Mouse (Mus musculus): ENCODE results near the gene Myo10. TPM values are rescaled to one million over a fixed set of nuclear protein-coding genes. Genes with fewer than 3 reads are reported as not detected.

Gene Myo10
- polyA plus RNA-seq, 1 experiment from 2014 or later: 23.9 TPM

DNA sequence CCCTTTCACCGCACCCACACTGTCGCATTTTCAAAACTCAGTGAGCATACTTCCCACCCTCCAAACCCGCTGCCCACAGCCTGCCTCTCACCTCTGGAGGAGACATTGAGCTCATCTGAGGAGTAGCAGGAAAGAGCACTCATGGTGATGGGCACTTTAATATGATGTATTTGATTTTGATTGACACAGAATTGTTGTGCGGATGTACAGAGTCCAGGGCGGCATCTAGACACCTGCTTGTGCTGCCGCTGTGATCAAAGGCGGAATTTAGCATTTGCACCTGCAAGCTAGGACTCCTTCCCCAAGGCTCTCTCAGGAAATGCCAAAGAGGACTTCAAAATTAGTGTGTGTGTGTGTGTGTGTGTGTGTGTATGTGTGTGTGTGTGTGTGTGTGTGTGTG, 31.4 kb upstream of the Myo10 start:
- H3K4me1 ChIP-seq (replicated peaks): peaks cover 18% of the 10 kb centered on the region
- 91% methylated on average over 7 of the region's 7 CpGs for WGBS
- H3K9me3 ChIP-seq: no peaks in the 10 kb centered on the region
- H3K4me2 ChIP-seq (replicated peaks): no peak overlapping the region
- H3K36me3 ChIP-seq: no peaks in the 10 kb centered on the region
- no peak for ATAC-seq
- no peak overlapping the region for H3K9ac ChIP-seq
- no peak overlapping the region for H3K27ac ChIP-seq
- no peak overlapping the region for H3K4me3 ChIP-seq (replicated peaks)
- no peaks in the 10 kb centered on the region for H3K27me3 ChIP-seq (replicated peaks)

DNA sequence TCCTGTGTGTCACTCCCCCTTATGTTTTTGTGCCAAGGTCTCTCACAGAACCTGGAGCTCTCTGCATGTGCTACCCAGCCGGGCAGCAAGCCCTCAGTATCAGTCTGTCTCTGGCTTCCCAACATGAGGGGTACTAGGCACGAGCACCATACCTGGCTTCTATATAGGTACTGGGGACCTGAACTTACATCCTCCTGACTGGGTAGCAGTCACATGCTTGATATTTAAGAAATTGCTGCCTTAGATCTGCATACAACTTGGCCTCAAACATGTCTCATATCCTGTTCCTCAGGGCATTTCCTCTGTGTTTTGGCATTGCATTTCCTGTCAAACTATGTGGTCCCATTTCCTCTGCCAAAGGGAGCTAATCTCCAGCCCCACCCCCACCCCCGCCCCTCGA, 30.4 kb upstream of the Myo10 start:
- no peaks in the 10 kb centered on the region for H3K9me3 ChIP-seq
- 76% methylated on average over 4 of the region's 4 CpGs for WGBS
- no peak overlapping the region for H3K27ac ChIP-seq
- H3K36me3 ChIP-seq: no peaks in the 10 kb centered on the region
- H3K4me3 ChIP-seq (replicated peaks): no peak overlapping the region
- H3K4me2 ChIP-seq (replicated peaks): no peak overlapping the region
- H3K27me3 ChIP-seq (replicated peaks): no peaks in the 10 kb centered on the region
- ATAC-seq: no peak
- no peak overlapping the region for H3K9ac ChIP-seq
- H3K4me1 ChIP-seq (replicated peaks): peaks cover 15% of the 10 kb centered on the region

DNA sequence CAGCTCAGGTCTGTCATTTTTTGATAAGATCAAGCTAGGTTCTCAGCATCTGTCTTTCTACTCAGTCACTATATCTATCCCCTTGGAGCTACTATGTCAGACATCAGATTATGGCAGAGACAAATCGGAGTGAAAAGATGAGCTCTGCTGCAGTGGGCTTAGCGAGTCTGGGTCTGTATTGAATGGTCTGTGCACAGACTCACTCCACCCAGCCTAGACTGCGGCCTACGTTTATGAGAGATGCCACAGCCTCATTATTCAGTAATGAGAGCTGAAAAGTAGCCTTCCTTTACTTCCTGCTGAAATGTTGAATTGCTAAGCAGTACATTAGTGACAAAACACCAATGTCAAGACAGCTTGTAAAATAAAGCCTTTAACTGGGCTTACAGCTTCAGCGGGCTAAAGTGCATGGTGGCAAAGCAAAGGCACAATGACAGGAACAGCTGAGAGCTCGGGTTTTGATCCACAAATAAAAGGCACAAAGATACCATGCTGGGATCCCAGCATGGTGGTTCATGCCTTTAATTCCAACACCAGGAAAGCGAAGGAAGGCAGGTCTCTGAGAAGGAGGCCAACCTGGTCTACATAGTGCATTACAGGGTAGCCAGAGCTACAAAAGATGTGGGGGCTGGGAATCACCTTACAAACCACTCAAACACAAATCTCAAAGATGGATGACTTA, 28.7 kb upstream of the Myo10 start:
- 79% methylated on average over 7 of the region's 7 CpGs for WGBS
- Histone ChIP-seq H3K4me3 (replicated peaks) (no peak overlapping the region), H3K27ac (no peak overlapping the region), H3K4me2 (replicated peaks) (no peak overlapping the region), H3K27me3 (replicated peaks) (no peaks in the 10 kb centered on the region), H3K9me3 (no peaks in the 10 kb centered on the region), H3K9ac (no peak overlapping the region), H3K36me3 (no peaks in the 10 kb centered on the region), H3K4me1 (replicated peaks) (peaks cover 9% of the 10 kb centered on the region; the same call in 1 of the 2 replicates)
- no peak for ATAC-seq

DNA sequence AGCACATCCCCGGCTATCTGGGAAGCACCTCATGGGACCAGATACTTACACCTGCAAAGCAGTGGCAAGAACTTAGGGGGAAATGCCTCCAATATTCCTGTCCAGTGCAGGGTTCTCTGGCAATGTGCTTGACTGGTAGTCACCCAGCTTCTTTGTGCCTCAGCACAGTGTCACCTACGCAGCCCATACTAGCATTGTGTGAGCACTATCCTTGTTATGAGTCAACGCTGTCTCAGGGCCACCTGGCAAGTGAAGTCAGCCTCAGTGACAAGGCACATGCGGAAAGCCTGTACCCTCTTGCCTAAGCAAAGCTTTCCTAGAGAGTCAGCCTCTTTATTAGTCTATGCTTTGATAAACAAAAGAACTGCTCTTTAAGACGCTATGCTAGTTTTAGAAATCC, 24.0 kb upstream of the Myo10 start:
- ATAC-seq: no peak
- no peak overlapping the region for H3K27ac ChIP-seq
- H3K4me1 ChIP-seq (replicated peaks): no peaks in the 10 kb centered on the region
- no peak overlapping the region for H3K4me3 ChIP-seq (replicated peaks)
- no peak overlapping the region for H3K4me2 ChIP-seq (replicated peaks)
- WGBS: 88% methylated on average over 5 of the region's 5 CpGs
- no peaks in the 10 kb centered on the region for H3K36me3 ChIP-seq
- H3K27me3 ChIP-seq (replicated peaks): no peaks in the 10 kb centered on the region
- no peaks in the 10 kb centered on the region for H3K9me3 ChIP-seq
- no peak overlapping the region for H3K9ac ChIP-seq

DNA sequence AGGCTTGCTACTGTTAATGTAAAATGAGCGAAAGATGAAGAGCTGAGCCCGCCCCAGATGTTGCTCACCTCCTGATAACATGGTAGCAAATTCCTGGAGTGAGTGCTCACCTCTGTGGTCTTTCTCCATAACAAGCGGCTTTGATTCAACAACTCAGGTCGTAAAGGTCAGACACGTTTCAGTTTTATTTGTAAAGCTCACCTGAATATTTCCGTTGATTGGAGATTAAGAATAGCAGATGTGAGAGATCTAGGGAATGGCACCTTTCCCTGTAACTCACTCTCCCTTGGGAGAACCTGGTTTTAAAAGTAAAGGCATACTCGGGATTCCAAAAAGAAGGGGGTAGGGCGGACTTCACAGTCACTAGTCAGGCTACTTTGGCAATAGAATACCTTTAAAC, 20.0 kb upstream of the Myo10 start:
- no peak overlapping the region for H3K4me2 ChIP-seq (replicated peaks)
- H3K27ac ChIP-seq: no peak overlapping the region
- H3K4me3 ChIP-seq (replicated peaks): no peak overlapping the region
- no peaks in the 10 kb centered on the region for H3K27me3 ChIP-seq (replicated peaks)
- no peak overlapping the region for H3K9ac ChIP-seq
- ATAC-seq: no peak
- no peaks in the 10 kb centered on the region for H3K36me3 ChIP-seq
- H3K9me3 ChIP-seq: no peaks in the 10 kb centered on the region
- H3K4me1 ChIP-seq (replicated peaks): 0 out of 2 replicates have a peak, but pooled peaks cover 6% of the 10 kb centered on the region
- WGBS: 49% methylated on average over 8 of the region's 8 CpGs

DNA sequence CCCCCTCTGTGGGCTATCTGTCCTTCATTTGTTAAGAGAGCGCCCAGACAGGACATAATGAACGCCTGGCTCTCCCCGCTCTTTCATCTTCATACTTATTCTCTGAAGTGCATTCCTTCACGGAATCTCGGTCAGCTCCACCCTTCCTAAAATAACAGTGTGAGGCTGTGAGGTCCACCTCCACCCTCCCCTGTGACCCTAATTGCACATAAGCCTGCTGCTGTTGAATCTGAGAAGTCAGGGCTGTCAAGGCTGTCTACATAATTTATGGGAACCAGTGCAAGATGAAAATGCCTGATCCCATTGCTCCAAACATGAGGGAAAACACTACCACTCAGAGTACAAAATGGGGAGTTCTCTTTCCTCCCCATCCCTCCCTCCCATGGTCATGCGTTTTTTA, 19.0 kb upstream of the Myo10 start:
- no peak for ATAC-seq
- WGBS: 29% methylated on average over 6 of the region's 6 CpGs
- H3K9me3 ChIP-seq: no peaks in the 10 kb centered on the region
- no peaks in the 10 kb centered on the region for H3K36me3 ChIP-seq
- H3K4me3 ChIP-seq (replicated peaks): no peak overlapping the region
- H3K27me3 ChIP-seq (replicated peaks): no peaks in the 10 kb centered on the region
- H3K27ac ChIP-seq: no peak overlapping the region
- H3K4me1 ChIP-seq (replicated peaks): 0 out of 2 replicates have a peak, but pooled peaks cover 6% of the 10 kb centered on the region
- H3K9ac ChIP-seq: no peak overlapping the region
- H3K4me2 ChIP-seq (replicated peaks): no peak overlapping the region

DNA sequence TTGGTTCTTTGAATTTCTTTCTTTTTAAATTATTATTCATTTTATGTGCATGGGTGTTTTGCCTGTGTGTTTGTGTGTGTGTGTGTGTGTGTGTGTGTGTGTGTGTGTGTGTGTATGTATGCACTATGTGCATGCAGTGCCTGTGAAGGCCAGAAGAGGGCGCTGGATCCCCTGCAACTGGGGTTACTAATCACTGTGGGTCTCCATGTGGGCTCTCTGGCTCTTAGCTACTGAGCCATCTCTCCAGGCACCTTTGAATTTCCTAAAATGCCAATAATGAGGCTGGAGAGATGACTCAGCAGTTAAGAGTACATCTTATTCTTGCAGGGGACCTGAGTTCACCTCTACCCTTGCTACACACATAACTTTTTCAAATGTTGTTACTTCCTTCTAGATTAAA, 18.1 kb upstream of the Myo10 start:
- H3K4me1 ChIP-seq (replicated peaks): 0 out of 2 replicates have a peak, but pooled peaks cover 6% of the 10 kb centered on the region
- H3K36me3 ChIP-seq: no peaks in the 10 kb centered on the region
- no peak overlapping the region for H3K4me2 ChIP-seq (replicated peaks)
- H3K4me3 ChIP-seq (replicated peaks): no peak overlapping the region
- H3K27ac ChIP-seq: no peak overlapping the region
- ATAC-seq: no peak
- H3K27me3 ChIP-seq (replicated peaks): no peaks in the 10 kb centered on the region
- 61% methylated on average over 1 of the region's 1 CpGs for WGBS
- H3K9me3 ChIP-seq: no peaks in the 10 kb centered on the region
- no peak overlapping the region for H3K9ac ChIP-seq

DNA sequence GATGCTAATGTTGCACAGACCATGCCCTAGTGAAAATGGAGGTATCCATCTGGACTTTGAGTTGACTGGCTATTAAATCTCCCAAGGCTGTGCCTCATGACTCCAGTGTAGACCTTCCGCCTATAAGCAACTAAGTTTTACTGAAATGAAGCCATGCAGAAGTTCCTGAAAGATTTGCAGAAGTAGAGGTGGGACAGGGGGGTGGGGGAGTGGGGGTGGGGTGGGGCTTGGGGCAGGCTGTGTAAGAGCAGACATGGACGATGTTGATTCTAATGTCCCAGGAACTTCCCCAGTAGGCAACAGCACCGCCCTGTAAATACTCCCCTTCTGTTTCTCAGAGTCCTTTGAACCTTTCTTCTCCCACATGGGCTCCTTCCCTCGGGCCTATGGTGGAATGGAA, 16.9 kb upstream of the Myo10 start:
- Histone ChIP-seq H3K4me3 (replicated peaks) (no peak overlapping the region), H3K36me3 (no peaks in the 10 kb centered on the region), H3K9ac (no peak overlapping the region), H3K9me3 (no peaks in the 10 kb centered on the region), H3K4me2 (replicated peaks) (no peak overlapping the region), H3K27ac (no peak overlapping the region), H3K4me1 (replicated peaks) (0 out of 2 replicates have a peak, but pooled peaks cover 6% of the 10 kb centered on the region), H3K27me3 (replicated peaks) (no peaks in the 10 kb centered on the region)
- ATAC-seq: no peak
- WGBS: 64% methylated on average over 4 of the region's 4 CpGs

DNA sequence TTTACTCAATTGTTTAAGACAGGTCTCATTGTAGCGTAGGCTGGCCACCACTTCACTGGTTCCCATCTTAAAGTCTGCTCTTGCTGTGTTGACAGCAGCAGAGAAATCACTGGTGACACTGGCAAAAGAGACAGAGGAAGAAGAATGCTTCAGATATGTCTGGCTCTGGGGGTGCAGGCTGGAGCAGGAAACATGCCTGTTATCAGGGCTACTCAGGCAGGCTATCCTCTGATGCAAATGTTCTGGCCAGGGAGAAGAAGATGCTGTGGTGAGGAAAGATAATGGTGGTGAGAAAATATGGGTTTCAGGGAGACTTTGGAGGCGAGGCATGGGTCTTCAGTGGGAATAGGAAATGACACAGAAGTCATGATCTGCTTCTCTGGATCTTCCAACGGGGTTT, 13.6 kb upstream of the Myo10 start:
- H3K9me3 ChIP-seq: no peaks in the 10 kb centered on the region
- 54% methylated on average over 3 of the region's 3 CpGs for WGBS
- H3K27me3 ChIP-seq (replicated peaks): no peaks in the 10 kb centered on the region
- ATAC-seq: no peak
- H3K4me2 ChIP-seq (replicated peaks): no peak overlapping the region
- no peak overlapping the region for H3K4me3 ChIP-seq (replicated peaks)
- no peaks in the 10 kb centered on the region for H3K36me3 ChIP-seq
- no peak overlapping the region for H3K27ac ChIP-seq
- H3K9ac ChIP-seq: no peak overlapping the region
- H3K4me1 ChIP-seq (replicated peaks): 0 out of 2 replicates have a peak, but pooled peaks cover 6% of the 10 kb centered on the region

DNA sequence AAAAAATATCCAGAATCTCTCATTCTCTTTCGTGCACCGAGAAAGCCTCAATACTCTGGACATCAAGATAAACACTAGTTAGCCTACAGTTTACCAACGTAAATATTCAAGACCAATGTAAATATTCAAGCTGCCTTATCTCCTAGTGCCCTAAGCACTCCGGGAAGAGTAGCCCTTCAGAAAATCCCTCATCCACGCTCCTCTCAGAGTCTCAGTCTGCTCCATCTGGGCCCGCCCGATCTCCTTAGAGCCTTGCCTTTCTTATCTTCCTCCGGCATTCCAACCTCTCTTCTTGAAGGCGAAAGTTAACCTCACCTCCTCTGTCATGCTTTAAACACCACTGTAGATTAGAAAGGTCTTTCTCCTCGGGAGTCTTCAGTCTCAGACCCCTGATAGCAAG, 13.1 kb upstream of the Myo10 start:
- H3K4me1 ChIP-seq (replicated peaks): 0 out of 2 replicates have a peak, but pooled peaks cover 6% of the 10 kb centered on the region
- H3K27ac ChIP-seq: no peak overlapping the region
- H3K27me3 ChIP-seq (replicated peaks): no peaks in the 10 kb centered on the region
- 25% methylated on average over 10 of the region's 10 CpGs for WGBS
- H3K4me2 ChIP-seq (replicated peaks): no peak overlapping the region
- H3K9me3 ChIP-seq: no peaks in the 10 kb centered on the region
- no peak overlapping the region for H3K9ac ChIP-seq
- ATAC-seq: no peak
- no peaks in the 10 kb centered on the region for H3K36me3 ChIP-seq
- H3K4me3 ChIP-seq (replicated peaks): no peak overlapping the region

DNA sequence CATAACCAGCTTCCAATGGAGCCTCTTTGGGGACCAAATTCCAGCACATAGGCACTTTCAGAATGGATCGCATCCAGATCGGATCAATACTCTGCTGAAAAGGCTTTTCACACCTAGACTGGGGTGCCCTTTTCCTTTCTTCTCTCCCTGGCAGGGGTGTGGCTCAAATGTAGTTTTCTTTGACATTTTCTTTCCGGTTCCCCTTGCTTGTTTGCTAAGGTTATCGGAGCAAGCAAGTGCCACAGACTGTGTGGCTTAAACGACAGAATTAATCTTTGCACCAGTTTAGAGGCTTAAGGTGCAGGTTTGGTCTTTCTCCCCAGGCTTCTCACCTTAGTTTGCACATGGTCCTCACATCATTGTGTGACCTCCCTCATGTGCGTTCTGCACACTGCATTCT, 11.1 kb upstream of the Myo10 start:
- H3K4me2 ChIP-seq (replicated peaks): no peak overlapping the region
- no peak overlapping the region for H3K9ac ChIP-seq
- ATAC-seq: peak; percentile 44
- no peak overlapping the region for H3K27ac ChIP-seq
- H3K27me3 ChIP-seq (replicated peaks): no peaks in the 10 kb centered on the region
- H3K9me3 ChIP-seq: no peaks in the 10 kb centered on the region
- no peak overlapping the region for H3K4me3 ChIP-seq (replicated peaks)
- H3K4me1 ChIP-seq (replicated peaks): 0 out of 2 replicates have a peak, but pooled peaks cover 6% of the 10 kb centered on the region
- 58% methylated on average over 6 of the region's 6 CpGs for WGBS
- H3K36me3 ChIP-seq: no peaks in the 10 kb centered on the region

DNA sequence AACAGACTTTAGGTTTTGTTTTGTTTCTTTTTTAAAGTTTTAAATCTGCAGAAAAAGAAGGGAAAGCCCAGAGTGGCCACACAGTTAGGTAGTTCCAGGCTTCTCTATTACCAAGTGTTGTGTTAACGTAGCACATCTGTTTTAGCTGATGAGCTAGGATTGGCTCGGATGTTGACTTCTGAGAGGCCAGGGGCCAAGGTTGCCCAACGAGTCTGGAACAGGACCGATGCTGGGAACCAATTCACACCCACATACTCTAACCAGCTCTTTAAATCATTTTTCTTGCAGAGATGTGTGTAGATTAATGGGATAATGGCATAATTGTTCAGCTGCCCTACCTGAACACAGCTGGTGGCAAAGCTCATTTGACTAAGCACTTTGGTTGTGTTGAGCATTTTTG, 1.8 kb upstream of the Myo10 start:
- H3K9ac ChIP-seq: no peak overlapping the region

More for the DNA sequence above, 1.8 kb upstream of the Myo10 start:
- Histone ChIP-seq H3K27ac (no peak overlapping the region), H3K4me3 (replicated peaks) (no peak overlapping the region), H3K4me2 (replicated peaks) (no peak overlapping the region), H3K9me3 (no peaks in the 10 kb centered on the region), H3K27me3 (replicated peaks) (no peaks in the 10 kb centered on the region), H3K36me3 (no peaks in the 10 kb centered on the region), H3K4me1 (replicated peaks) (peaks cover 9% of the 10 kb centered on the region)
- no peak for ATAC-seq
- WGBS: 83% methylated on average over 4 of the region's 4 CpGs

Data from intestine, embryonic 15.5 days (tissue).